11 mouse cellular contexts compared by ENCODE assay signal in the genomic region with DNA sequence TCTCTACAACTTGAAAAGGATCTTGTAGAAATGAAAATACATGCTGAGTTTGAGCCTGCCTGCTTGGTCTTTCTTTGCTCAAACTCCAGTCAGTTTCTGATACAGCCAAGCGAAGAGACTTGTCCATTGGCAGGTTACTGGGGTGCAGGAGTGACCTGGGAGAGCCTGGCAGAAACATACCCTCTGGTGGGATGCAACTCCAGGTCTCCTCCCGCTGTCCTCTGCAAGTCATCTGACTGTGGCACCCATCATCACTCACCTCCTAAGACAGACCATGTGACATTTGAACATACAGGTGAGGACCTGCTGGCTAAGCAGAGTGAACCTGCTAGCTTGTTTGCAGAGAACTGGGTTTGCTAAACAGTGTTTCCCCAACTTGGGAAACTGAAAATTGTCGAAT. TPM values are rescaled to one million over a fixed set of nuclear protein-coding genes. Genes with fewer than 3 reads are reported as not detected.
"Had no signal": no experiment of that assay in that cellular context is flagged by ENCODE, and none has a peak within 500 bp of the region (broad histone marks: within the 10 kb centered on the region; RNA-seq: fewer than 3 reads in every experiment).

No protein-coding gene starts in this region.

- H3K27me3 ChIP-seq: limb, embryonic 12.5 days; lung, embryonic 15.5 days; midbrain, embryonic 15.5 days had no signal

- DNase-seq: kidney, adult 8-10 months; right cerebral cortex, adult 18-20 months; right cerebral cortex, postnatal 25 days had no signal

- H3K9ac ChIP-seq: limb, embryonic 12.5 days; liver, embryonic 12.5 days; lung, embryonic 15.5 days; midbrain, embryonic 15.5 days had no signal

- ATAC-seq: intestine, postnatal 0 days; liver, embryonic 12.5 days; midbrain, embryonic 15.5 days had no signal

- H3K4me3 ChIP-seq: limb, embryonic 12.5 days; liver, embryonic 12.5 days; lung, embryonic 15.5 days; midbrain, embryonic 15.5 days had no signal

- H3K9me3 ChIP-seq: limb, embryonic 12.5 days; liver, embryonic 12.5 days; lung, embryonic 15.5 days; midbrain, embryonic 15.5 days had no signal

- H3K4me2 ChIP-seq: liver, embryonic 12.5 days; lung, embryonic 15.5 days; midbrain, embryonic 11.5 days; midbrain, embryonic 15.5 days had no signal

- H3K27ac ChIP-seq: liver, embryonic 12.5 days; midbrain, embryonic 15.5 days had no signal

RNA-seq across cellular contexts. Expression of gene Zfp651, which starts 2.3 kb away (rescaled TPM):
- total RNA-seq: monocyte, adult 5-6 weeks had no signal

RNA-seq across cellular contexts. Expression of gene Klhl40, which starts 20.6 kb away (rescaled TPM):
- total RNA-seq: monocyte, adult 5-6 weeks had no signal
- polyA plus RNA-seq: small intestine, adult 2 months had no signal

RNA-seq across cellular contexts. Expression of gene Hhatl, which starts 35.5 kb away (rescaled TPM):
- total RNA-seq: monocyte, adult 5-6 weeks had no signal
- polyA plus RNA-seq: liver, embryonic 12.5 days; midbrain, embryonic 11.5 days had no signal
